Mouse (Mus musculus) NIH3T3 (cell line): Measurements from ENCODE around the gene Pygb.
A peak's percentile ranks its signal among the peaks of the same experiment; 100 is the strongest.

ENCODE experiments used
- DNase-seq: peaks from one replicate; pipeline ENCODE4 v3.0.0-alpha.2; 2012; ENCODE audit warnings: low read depth

Gene Pygb

GRCm38 (mm10) chr2:150786251-150787180 is at the start of gene Pygb:
TSS of gene Pygb (plus strand) at chr2:150786735.
- peak; percentile 94 for DNase-seq

DNA sequence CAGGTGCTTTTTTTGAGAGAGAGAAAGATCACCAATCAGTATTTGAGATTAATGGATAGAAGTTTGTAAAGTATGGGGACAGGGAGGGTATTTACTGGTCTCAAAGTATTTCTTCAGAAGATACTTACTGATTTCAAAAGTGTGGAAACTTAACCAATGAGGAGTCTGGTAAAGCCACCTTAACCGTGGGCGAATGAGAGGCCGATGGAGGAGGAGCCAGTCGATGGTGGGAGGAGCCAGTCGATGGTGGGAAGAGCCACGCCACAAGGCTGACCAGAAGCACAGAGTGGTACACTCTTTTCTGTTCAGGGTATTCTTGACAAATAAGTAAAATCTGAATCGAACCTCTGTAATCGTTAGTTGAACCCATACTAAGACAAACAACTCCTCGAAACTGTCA is 48.7 kb upstream of the Pygb start:
- no peak for DNase-seq

GRCm38 (mm10) chr2:150740145-150740841 is 46.2 kb upstream of the Pygb start:
- no peak for DNase-seq

DNA sequence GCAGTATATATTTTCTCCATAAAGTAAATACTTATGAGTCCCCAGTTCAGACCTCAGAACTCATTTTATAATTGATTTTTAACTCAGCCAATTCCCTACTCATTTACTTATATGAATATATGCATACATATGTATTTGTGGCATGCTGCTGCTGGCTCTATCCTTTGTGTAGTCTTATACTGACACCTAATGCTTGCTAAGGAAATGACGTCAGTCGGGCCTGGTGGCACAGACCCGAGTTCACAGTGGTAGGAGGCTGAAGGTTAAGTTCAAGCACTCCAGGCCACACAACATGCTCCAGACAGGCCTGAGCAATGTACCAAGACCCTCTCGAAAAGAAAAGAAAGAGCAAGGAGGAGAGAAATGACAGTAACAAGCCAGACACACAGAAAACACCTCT is 45.1 kb upstream of the Pygb start:
- peak; percentile 30 for DNase-seq

DNA sequence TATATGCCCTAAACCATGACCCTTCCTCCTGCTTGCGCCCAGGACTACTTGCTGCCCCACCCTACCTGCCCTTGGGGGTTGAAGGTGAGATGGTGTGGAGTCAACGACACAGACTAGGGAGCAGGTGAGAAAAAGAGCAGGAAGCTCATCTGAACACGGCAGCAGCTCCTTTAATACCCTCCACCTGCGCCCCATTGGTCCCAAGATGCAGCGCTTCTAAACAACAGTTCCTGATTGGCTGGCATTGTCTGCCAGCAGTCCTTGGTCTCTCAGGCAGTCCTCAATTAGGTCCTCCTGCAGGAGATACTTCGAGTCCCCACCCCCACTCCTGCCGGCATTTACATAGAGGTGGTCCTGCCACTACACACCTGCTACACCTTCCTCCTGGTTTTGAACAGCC is 41.5 kb upstream of the Pygb start:
- no peak for DNase-seq

DNA sequence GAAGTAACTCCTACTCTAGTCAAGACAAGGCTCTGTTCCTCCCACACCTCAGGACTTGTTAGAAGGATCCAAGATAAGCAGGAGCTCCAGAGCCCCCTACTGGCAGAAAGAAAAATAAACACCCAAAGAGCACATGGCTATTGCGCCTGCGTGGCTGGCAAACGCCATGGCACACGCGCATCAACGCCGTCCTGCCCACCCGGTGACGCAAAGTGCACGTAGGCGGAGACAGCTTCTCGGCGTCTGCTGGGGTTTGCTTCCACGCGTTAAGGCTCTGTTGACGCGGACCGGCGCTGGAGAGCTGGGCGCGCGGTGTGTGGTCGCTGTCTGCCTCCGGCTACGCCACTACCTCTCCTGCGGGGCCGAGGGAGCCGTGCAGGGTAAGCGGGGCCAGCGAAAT is 37.7 kb upstream of the Pygb start, which contains the start of gene Entpd6:
Gene Entpd6, plus strand, starts transcription at position 189 of the 400 bp plus-strand sequence.
- DNase-seq, result peak; percentile 98

DNA sequence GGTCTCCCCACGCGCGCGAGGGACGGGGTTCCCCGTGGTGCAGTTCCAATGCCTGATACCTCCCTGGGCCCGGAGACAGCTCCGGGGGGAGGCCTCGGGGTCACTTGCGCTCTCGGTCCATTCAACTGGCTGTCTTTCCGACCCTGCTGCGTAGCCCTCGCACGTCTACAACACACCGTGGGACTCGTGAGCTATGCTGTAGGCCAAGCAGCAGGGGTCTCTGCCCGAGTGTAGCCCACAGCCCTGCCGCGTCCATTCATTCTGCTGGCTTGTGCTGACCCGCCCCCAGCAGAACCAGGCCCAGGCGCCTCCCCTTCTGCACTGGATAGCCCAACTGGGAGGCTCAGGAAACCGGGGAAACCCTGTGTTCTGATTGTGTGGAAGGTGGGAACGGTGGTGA is 37.3 kb upstream of the Pygb start:
- peak; percentile 62 for DNase-seq

DNA sequence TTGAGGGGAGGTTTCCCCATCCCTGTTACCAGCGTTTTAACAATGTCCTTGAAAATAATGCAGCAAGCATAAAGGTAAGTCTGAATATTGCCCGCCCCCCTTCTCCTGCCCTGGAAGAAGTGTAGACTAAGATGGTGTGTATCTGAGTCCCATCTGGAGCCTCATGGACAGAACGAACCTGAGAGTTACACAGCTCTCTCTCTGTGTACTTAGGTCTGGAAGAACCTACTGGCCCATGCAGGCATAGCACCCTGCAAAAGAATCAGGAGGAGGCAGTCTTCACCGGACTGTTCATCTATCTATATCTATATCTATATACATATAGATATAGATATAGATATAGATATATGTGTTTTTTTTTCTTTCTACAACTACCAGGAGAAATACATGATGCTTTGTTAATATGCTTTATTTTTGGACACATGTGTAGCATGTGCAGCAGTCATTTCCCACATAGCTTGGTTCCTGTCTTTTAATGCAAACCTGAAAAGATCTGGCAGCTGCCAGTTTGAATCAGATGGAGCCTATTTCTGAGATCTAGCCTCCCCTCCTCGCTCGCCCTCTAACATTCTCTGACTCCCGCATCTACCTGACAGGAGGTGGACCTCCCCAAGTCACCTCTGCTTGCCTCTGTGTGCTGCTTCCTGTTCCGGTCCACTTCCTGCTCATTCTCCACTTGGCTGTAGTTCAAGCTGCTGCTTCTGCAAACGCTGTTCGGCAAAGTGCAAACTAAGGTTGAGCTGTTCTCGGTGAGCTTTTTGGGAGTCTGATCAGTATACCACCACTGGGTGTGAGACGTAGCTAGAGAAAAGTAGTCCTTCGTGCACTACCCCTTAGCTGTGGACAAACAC is 36.2 kb upstream of the Pygb start:
- peak; percentile 41 for DNase-seq

DNA sequence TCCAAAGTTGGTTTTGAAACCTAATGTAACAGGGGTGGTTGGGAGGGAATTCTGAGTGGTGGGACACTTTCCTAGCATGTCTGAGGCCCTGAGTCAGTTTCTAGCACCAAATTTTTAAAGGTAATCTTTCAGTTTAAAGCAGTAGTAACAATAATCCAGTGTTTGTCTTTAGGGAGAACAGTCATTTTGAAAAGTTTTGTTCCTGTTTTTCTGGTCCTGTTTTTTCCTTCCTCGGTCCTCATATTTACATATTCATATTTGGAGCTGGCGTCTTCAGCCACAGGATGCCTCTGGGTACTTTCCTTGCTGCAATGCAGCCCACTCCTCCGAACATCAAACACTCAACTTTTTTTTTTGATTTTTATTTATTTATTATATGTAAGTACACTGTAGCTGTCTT is 31.5 kb upstream of the Pygb start:
- no peak for DNase-seq

- no peak for DNase-seq
Observed at GRCm38 (mm10) chr2:150761476-150761875, 25.1 kb upstream of the Pygb start.

DNA sequence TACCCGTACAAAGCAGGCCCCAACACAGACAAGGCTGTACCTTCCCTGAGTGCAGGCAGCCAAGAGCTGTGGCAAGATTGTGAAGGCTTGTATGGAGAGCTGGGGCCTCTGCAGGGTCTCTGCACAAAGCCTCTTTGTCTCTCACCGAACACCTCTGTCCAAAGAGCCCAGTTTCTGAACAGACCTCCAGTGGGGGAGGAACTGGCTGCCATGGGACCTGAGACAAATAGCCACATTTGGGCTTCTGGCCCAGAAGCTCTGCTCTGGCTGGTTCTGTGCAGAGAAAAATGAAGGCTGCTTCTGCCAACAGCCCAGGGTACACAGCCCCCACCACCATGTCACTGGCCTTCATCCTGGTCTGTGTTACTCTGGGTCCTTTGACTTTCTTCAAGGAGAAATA is 20.9 kb upstream of the Pygb start:
- DNase-seq, result no peak

- DNase-seq, result no peak
Observed at GRCm38 (mm10) chr2:150766083-150766862, 20.3 kb upstream of the Pygb start.

- DNase-seq, result no peak
Observed at GRCm38 (mm10) chr2:150768678-150769077, 17.9 kb upstream of the Pygb start.

DNA sequence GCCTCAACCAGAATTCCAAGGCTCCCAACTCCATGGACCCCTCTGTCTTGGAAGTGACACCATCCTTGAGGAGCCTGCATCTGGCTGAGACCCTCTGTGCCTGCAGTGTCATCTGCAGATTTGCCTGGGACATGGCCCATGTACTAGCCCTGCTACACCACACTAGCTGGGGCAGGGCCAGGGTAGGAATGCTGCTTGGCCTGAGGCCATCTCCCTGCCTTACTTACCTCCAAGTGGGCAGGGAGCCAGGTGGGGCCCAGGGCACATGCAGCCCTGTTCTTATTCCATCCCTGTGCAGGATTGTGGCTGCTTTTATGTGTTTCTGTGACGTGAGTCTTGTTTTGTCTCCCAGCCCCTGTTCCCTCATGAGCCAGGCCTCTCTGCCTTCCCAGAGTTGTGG is 15.8 kb upstream of the Pygb start:
- peak; percentile 72 for DNase-seq

GRCm38 (mm10) chr2:150771169-150771568 is 15.4 kb upstream of the Pygb start:
- no peak for DNase-seq

- no peak for DNase-seq
Observed at GRCm38 (mm10) chr2:150771996-150772395, 14.5 kb upstream of the Pygb start.

GRCm38 (mm10) chr2:150772466-150773119 is 13.9 kb upstream of the Pygb start:
- DNase-seq, result no peak

DNA sequence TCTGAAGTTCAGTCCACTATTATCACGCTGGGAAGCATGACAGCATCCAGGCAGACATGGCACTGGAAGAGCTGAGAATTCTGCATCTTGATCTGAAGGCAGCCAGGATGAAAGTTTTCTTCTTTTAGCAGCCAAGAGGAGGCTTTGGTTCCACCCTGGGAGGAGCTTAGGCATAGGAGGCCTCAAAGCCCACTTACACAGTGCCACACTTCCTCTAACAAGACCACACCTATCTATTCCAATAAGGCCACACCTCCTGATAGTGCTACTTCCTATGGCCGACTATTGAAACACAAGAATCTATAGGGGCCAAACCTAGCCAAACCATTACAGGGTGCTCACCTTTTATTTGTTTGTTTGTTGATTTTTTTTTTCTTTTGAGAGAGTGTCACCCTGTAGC is 3.7 kb upstream of the Pygb start:
- DNase-seq, result no peak

DNA sequence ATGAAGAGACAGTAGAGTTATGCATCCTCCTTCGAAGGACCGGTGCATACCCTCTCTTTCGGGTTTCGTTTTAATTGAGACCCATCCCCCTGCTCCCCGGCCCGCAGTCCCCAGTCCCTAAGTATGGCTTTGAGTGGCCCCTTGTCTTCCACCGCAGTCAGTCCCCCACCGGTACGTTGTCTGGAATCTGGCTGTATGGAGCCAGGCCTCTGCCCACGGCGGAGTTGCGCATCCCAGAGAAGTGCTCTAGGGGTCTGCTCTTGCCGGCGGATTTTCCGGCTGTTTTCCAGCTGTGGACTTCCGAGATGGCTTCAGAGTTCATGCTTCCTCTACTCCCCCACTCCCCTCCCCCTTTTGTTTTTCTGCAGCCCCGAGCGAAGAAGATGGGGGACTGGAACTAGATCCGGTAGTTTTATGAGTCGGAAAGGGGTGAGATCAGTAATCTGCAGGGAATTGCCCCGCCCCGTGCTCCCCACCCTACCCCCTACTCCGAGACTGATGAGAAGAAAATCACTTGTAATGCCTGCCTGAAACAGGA is 768 bp downstream of the Pygb start:
- DNase-seq, result peak; percentile 51

DNA sequence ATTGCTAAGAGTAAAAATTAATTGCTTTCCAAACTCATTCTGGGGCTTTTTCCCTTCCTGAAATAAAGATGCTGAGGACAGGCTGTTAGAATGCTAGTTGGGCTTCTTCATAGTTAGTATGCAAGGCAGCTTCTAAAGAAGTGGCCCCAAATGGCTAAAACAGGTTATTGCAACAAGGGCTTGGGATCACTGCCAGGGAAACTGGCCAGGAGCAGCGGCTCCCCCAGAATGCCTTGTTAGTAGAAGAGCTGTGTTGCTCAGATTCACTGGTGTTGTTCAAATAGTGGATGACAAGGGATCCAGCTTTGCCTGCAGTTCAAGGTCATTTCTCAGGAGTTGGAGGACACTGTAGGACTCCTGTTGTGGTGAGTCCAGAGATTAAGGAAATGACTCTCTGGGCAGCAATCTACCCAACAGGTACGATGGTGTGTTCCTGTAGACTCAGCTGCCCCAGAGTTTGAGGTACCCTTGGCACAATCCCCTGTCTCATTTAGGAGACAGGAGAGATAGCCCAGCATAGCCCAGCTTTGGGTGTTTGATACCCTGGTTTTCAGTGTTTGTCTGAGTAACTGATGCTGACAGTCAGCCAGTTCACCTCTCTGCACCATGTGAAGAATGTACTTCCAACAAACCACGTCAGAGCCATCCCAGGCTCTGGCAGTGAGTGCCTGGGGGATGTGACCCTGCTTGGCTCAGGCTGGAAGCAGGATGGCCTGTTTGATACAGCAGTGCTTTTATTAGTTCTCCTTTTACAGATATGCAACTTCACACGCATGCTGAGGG is 2.4 kb downstream of the Pygb start:
- peak; percentile 95 for DNase-seq
